Mouse (Mus musculus): ENCODE data around the gene Speer4b. TPM values are rescaled to one million over a fixed set of nuclear protein-coding genes. Genes with fewer than 3 reads are reported as not detected.
"Not testable (repeated sequence)": the region's sequence is repeated elsewhere in the genome, so short reads cannot be mapped to it uniquely, and the experiment has no call there.

The Speer4b gene
- not detected in 2 replicates for polyA plus RNA-seq (2016; fragmentation: Nextera tagmentation; extraction: Ambion mirVana)

DNA sequence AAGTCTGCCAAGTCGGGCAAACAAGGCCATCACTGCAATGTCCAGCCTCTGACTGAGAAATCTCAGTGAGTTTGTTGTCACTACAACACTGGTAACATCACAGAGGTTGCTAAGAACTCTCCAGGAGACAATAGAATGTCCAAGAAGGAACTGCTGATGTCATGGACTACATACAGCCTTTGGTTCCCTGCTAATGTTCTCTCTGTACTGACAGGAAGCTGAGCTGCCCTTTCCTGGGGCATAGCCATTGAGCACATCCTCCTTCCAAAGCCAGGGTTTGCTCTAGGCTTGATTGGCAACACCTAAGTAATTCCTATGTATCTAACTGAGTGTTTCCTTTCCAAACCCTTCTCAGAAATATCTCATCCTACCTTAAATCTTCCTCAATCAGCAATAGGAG lies at the start of gene Speer4b:
Gene Speer4b (minus strand): TSS at position 101 of the 400 bp plus-strand sequence.
- WGBS, result 68% methylated on average over 1 of the region's 1 CpGs
- not testable (repeated sequence) for H3K4me3 ChIP-seq; H3K36me3 ChIP-seq (replicated peaks)

GRCm38 (mm10) chr5:27549291-27549690 lies 48.1 kb upstream of the Speer4b start:
- 89% methylated on average over 4 of the region's 4 CpGs for WGBS

More for the DNA sequence above, at the start of gene Speer4b:
- H3K27me3 ChIP-seq (ENCODE audit: poor library complexity, severe bottlenecking); DNase-seq (ENCODE audit: extremely low spot score, low spot score); H3K9me3 ChIP-seq; H3K4me1 ChIP-seq; H3K27ac ChIP-seq: not testable (repeated sequence)

GRCm38 (mm10) chr5:27544816-27545270 lies 43.6 kb upstream of the Speer4b start:
- 13% methylated on average over 2 of the region's 2 CpGs for WGBS
- H3K27me3 ChIP-seq (ENCODE audit: poor library complexity, severe bottlenecking), result no peaks in the 10 kb centered on the region
- no peak overlapping the region for H3K4me3 ChIP-seq
- no peak for DNase-seq (ENCODE audit: extremely low spot score, low spot score)
- H3K36me3 ChIP-seq (replicated peaks), result no peaks in the 10 kb centered on the region
- H3K4me1 ChIP-seq, result no peaks in the 10 kb centered on the region
- no peak overlapping the region for H3K27ac ChIP-seq
- H3K9me3 ChIP-seq, result no peaks in the 10 kb centered on the region

More at GRCm38 (mm10) chr5:27549291-27549690, 48.1 kb upstream of the Speer4b start:
- no peaks in the 10 kb centered on the region for H3K36me3 ChIP-seq (replicated peaks)
- no peaks in the 10 kb centered on the region for H3K27me3 ChIP-seq (ENCODE audit: poor library complexity, severe bottlenecking)
- H3K4me3 ChIP-seq, result no peak overlapping the region
- DNase-seq (ENCODE audit: extremely low spot score, low spot score), result no peak
- no peak overlapping the region for H3K27ac ChIP-seq
- H3K9me3 ChIP-seq, result no peaks in the 10 kb centered on the region
- no peaks in the 10 kb centered on the region for H3K4me1 ChIP-seq

GRCm38 (mm10) chr5:27526906-27527305 lies 25.7 kb upstream of the Speer4b start:
- Histone ChIP-seq H3K36me3 (replicated peaks) (no peaks in the 10 kb centered on the region), H3K4me1 (no peaks in the 10 kb centered on the region), H3K9me3 (no peaks in the 10 kb centered on the region), H3K27me3 (ENCODE audit: poor library complexity, severe bottlenecking) (no peaks in the 10 kb centered on the region), H3K4me3 (no peak overlapping the region), H3K27ac (no peak overlapping the region)
- 92% methylated on average over 1 of the region's 1 CpGs for WGBS
- no peak for DNase-seq (ENCODE audit: extremely low spot score, low spot score)

DNA sequence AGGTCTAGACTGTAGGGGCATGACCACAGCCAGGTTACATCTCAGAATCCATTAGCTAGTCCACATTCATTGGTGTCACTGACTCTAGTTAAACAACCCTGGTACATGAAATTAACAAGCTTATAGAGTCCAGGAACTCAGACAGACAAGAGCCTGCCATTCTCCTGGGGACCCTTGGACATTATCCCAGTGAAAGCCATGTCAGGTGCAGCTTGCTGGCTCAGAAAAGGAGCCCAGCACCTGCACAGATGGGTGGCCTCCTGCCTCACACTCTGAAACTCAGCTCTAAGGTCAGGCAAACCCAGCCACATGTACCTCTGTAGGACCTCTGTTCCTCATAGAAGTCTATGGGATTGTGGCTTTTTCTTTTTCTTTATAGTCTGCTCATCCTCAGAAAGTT lies 17.5 kb upstream of the Speer4b start:
- no peak overlapping the region for H3K4me3 ChIP-seq
- H3K27ac ChIP-seq, result no peak overlapping the region
- no peaks in the 10 kb centered on the region for H3K36me3 ChIP-seq (replicated peaks)
- DNase-seq (ENCODE audit: extremely low spot score, low spot score), result no peak
- no peaks in the 10 kb centered on the region for H3K4me1 ChIP-seq
- no peaks in the 10 kb centered on the region for H3K9me3 ChIP-seq
- no peaks in the 10 kb centered on the region for H3K27me3 ChIP-seq (ENCODE audit: poor library complexity, severe bottlenecking)

- Histone ChIP-seq H3K4me3 (no peak overlapping the region), H3K4me1 (peaks cover 4% of the 10 kb centered on the region), H3K9me3 (no peaks in the 10 kb centered on the region), H3K27ac (no peak overlapping the region), H3K36me3 (replicated peaks) (no peaks in the 10 kb centered on the region), H3K27me3 (ENCODE audit: poor library complexity, severe bottlenecking) (no peaks in the 10 kb centered on the region)
- no peak for DNase-seq (ENCODE audit: extremely low spot score, low spot score)
- WGBS, result 92% methylated on average over 4 of the region's 4 CpGs
These were observed 10.3 kb downstream of the Speer4b start for GRCm38 (mm10) chr5:27490942-27491341.

GRCm38 (mm10) chr5:27486138-27486537 lies 15.1 kb downstream of the Speer4b start:
- DNase-seq (ENCODE audit: extremely low spot score, low spot score), result no peak
- 36% methylated on average over 1 of the region's 1 CpGs for WGBS

GRCm38 (mm10) chr5:27481706-27482105 lies 19.5 kb downstream of the Speer4b start:
- no peak overlapping the region for H3K4me3 ChIP-seq
- no peaks in the 10 kb centered on the region for H3K36me3 ChIP-seq (replicated peaks)
- no peak for DNase-seq (ENCODE audit: extremely low spot score, low spot score)
- 83% methylated on average over 2 of the region's 2 CpGs for WGBS
- no peaks in the 10 kb centered on the region for H3K27me3 ChIP-seq (ENCODE audit: poor library complexity, severe bottlenecking)
- peaks cover 6% of the 10 kb centered on the region for H3K4me1 ChIP-seq
- H3K27ac ChIP-seq, result no peak overlapping the region
- H3K9me3 ChIP-seq, result no peaks in the 10 kb centered on the region

More at GRCm38 (mm10) chr5:27486138-27486537, 15.1 kb downstream of the Speer4b start:
- Histone ChIP-seq H3K36me3 (replicated peaks) (no peaks in the 10 kb centered on the region), H3K4me3 (no peak overlapping the region), H3K4me1 (peaks cover 6% of the 10 kb centered on the region), H3K27ac (no peak overlapping the region), H3K9me3 (no peaks in the 10 kb centered on the region), H3K27me3 (ENCODE audit: poor library complexity, severe bottlenecking) (no peaks in the 10 kb centered on the region)

DNA sequence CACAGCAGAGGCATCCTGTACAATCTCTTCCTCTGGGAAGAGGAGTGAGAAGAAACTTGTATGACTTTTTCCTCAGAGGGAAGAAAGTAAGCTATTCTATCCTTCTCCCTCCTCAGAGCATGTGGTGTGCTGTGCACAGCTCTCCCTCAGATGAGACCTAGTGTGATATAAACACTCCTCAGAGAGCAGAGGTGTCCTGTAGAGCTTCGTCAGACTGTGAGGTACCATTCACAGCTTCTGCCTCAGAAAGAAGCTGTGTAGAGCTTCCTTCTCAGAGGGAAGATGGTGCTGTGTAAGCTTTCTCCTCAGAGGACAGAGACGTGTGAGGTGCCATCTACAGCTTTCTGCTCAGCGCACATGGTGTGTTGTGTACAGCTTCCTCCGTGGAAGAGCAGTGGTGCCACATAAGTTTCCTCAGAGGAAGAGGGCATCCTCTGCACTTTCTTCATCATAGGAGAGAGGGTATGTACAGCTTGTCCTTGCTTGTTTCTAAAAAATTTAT lies 26.2 kb downstream of the Speer4b start:
- Histone ChIP-seq H3K4me1 (no peaks in the 10 kb centered on the region; the same call in 1 of the 2 replicates), H3K36me3 (replicated peaks) (no peaks in the 10 kb centered on the region), H3K27ac (no peak overlapping the region), H3K27me3 (ENCODE audit: poor library complexity, severe bottlenecking) (no peaks in the 10 kb centered on the region), H3K4me3 (no peak overlapping the region), H3K9me3 (no peaks in the 10 kb centered on the region)
- no peak for DNase-seq (ENCODE audit: extremely low spot score, low spot score)
- 81% methylated on average over 4 of the region's 4 CpGs for WGBS

DNA sequence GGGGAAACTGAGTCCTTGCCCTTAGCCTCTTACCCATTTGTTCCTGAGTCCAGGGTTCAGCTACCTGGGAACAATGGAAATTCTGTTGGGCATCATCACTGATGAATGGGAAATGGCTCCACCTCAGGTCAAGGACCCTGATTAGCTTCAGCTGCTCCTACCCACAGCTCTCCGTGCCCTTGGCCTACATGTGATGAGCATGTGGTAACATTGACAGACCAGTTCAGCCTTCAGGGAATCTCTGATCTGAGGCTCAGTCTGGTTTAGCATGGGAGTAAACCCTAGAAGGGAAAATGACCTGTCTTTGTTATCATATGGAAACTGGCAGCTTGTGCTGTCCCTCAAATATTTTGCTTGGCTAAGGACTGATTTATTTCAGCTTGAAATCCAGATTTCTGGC lies 43.6 kb downstream of the Speer4b start:
- Histone ChIP-seq H3K4me3 (no peak overlapping the region), H3K27ac (no peak overlapping the region), H3K27me3 (ENCODE audit: poor library complexity, severe bottlenecking) (no peaks in the 10 kb centered on the region), H3K36me3 (replicated peaks) (no peaks in the 10 kb centered on the region), H3K9me3 (no peaks in the 10 kb centered on the region), H3K4me1 (peaks cover 10% of the 10 kb centered on the region)
- WGBS, result 64% methylated on average over 1 of the region's 1 CpGs
- no peak for DNase-seq (ENCODE audit: extremely low spot score, low spot score)

- Histone ChIP-seq H3K27me3 (ENCODE audit: poor library complexity, severe bottlenecking) (no peaks in the 10 kb centered on the region), H3K27ac (no peak overlapping the region), H3K4me1 (peaks cover 10% of the 10 kb centered on the region), H3K9me3 (no peaks in the 10 kb centered on the region), H3K36me3 (replicated peaks) (no peaks in the 10 kb centered on the region), H3K4me3 (no peak overlapping the region)
- DNase-seq (ENCODE audit: extremely low spot score, low spot score), result no peak
- WGBS, result 97% methylated on average over 1 of the region's 1 CpGs
These were observed 44.3 kb downstream of the Speer4b start for GRCm38 (mm10) chr5:27456981-27457380.

GRCm38 (mm10) chr5:27454386-27454785 lies 46.9 kb downstream of the Speer4b start:
- DNase-seq (ENCODE audit: extremely low spot score, low spot score), result no peak
- H3K4me1 ChIP-seq, result no peaks in the 10 kb centered on the region
- WGBS, result 87% methylated on average over 3 of the region's 3 CpGs
- H3K27ac ChIP-seq, result no peak overlapping the region
- no peaks in the 10 kb centered on the region for H3K36me3 ChIP-seq (replicated peaks)
- no peaks in the 10 kb centered on the region for H3K9me3 ChIP-seq
- H3K27me3 ChIP-seq (ENCODE audit: poor library complexity, severe bottlenecking), result no peaks in the 10 kb centered on the region
- no peak overlapping the region for H3K4me3 ChIP-seq

DNA sequence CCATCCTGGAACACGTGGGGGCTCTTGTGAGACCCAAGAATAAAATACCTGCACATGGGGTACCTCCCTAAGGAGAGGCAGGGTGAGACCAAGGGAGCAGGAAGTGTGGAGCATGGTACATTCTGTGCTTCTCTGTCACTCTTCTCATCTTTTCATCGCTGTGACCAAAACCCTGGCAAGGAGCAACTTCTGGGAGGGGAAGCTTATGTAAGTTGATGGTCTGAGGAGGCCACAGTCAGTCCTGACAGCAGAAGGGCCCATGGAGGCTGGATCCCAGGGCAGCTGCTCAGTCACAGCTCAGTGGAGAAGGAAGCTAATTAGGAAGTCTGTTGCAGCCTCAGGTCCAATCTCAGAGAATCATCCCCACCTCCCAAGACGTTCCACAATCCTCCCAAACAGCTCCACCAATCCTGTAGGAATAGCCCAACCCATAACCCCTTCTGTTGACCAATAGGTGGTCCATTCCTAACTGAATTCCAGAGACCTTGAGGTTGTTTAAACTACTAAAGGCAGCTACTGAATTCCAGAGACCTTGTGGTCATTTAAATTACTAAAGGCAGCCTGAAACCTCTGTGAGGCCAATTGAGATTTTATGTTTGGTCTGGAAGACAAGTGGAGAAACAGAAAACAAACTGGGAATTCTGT lies 47.9 kb downstream of the Speer4b start:
- Histone ChIP-seq H3K9me3 (no peaks in the 10 kb centered on the region), H3K27ac (no peak overlapping the region), H3K4me1 (no peaks in the 10 kb centered on the region), H3K36me3 (replicated peaks) (no peaks in the 10 kb centered on the region), H3K4me3 (no peak overlapping the region), H3K27me3 (ENCODE audit: poor library complexity, severe bottlenecking) (no peaks in the 10 kb centered on the region)
- DNase-seq (ENCODE audit: extremely low spot score, low spot score), result no peak
- WGBS, result 41% methylated on average over 3 of the region's 3 CpGs
